Mouse (Mus musculus): ENCODE measurements around the gene Fbxw22.
"Not testable (repeated sequence)": the region's sequence is repeated elsewhere in the genome, so short reads cannot be mapped to it uniquely, and the experiment has no call there.

DNA sequence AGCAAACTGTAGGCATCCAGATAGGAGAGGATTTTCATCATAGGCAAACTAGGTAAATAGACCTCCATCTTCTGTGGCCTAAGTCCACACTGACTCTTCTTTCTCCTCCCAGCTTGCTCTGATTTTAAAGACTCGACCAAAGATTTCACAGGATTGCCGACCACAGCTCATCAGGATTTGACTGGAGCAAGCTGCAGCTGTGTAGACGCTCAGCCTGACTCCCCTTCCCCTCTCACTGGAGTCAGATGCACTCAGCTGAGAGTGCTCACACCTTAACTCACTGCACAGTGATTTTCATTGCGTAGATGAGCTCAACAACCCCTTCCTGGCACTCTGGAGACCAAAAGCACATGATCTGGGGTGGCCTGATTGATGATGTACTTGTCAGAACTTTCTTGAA, at the start of gene Fbxw22:
- TF ChIP-seq POLR2A (IDR thresholded peaks at IDR 0.05; ENCODE audit: borderline replicate concordance, extremely low read depth, insufficient read depth, insufficient read length, poor library complexity, severe bottlenecking); CTCF (IDR thresholded peaks at IDR 0.05; ENCODE audit: borderline replicate concordance, extremely low read depth, insufficient read depth, insufficient read length): not testable (repeated sequence)
